Comparison of ENCODE assay signal across 12 mouse cellular contexts in genomic region chr8:72162821-72163220, GRCm38 (mm10). TPM values are rescaled to one million over a fixed set of nuclear protein-coding genes. Genes with fewer than 3 reads are reported as not detected.
DNase-seq lines count a peak whose midpoint lies in the region; ATAC-seq and TF ChIP-seq lines count a peak whose summit lies in the region.
"Had no signal": no experiment of that assay in that cellular context is flagged by ENCODE, and none has a peak within 500 bp of the region (broad histone marks: within the 10 kb centered on the region; RNA-seq: fewer than 3 reads in every experiment).

No protein-coding gene starts in this region.

- H3K36me3 ChIP-seq in forebrain, embryonic 13.5 days (ENCODE audit: poor library complexity, severe bottlenecking) = peaks cover 22% of the 10 kb centered on the region
- peaks cover 11% of the 10 kb centered on the region for H3K36me3 ChIP-seq in forebrain, postnatal 0 days (ENCODE audit: insufficient read depth)
- peaks cover 9% of the 10 kb centered on the region for H3K36me3 ChIP-seq in midbrain, embryonic 13.5 days
- no peaks in the 10 kb centered on the region for H3K36me3 ChIP-seq in midbrain, embryonic 11.5 days (ENCODE audit: control insufficient read depth, insufficient read depth, low read length)
- no peaks in the 10 kb centered on the region; the same call in 1 of the 2 replicates for H3K36me3 ChIP-seq in liver, embryonic 16.5 days (ENCODE audit: control insufficient read depth, insufficient read depth)

- H3K9me3 ChIP-seq in forebrain, embryonic 13.5 days (replicated peaks) = no peaks in the 10 kb centered on the region
- no peaks in the 10 kb centered on the region for H3K9me3 ChIP-seq in forebrain, postnatal 0 days (ENCODE audit: low read length)
- no peaks in the 10 kb centered on the region for H3K9me3 ChIP-seq in midbrain, embryonic 13.5 days
- no peaks in the 10 kb centered on the region for H3K9me3 ChIP-seq in midbrain, embryonic 11.5 days (ENCODE audit: control insufficient read depth, low read length)
- no peaks in the 10 kb centered on the region for H3K9me3 ChIP-seq in liver, embryonic 16.5 days (replicated peaks; ENCODE audit: control insufficient read depth, low read length)

- H3K4me1 ChIP-seq in forebrain, embryonic 13.5 days = peaks cover 27% of the 10 kb centered on the region
- peaks cover 11% of the 10 kb centered on the region for H3K4me1 ChIP-seq in forebrain, postnatal 0 days (ENCODE audit: insufficient read depth)
- H3K4me1 ChIP-seq in midbrain, embryonic 13.5 days (replicated peaks) = peaks cover 24% of the 10 kb centered on the region
- H3K4me1 ChIP-seq in midbrain, embryonic 11.5 days (ENCODE audit: control insufficient read depth, insufficient read depth, low read length) = peaks cover 11% of the 10 kb centered on the region
- H3K4me1 ChIP-seq in liver, embryonic 16.5 days (ENCODE audit: control insufficient read depth, low read depth, low read length) = peaks cover 27% of the 10 kb centered on the region

- no peaks in the 10 kb centered on the region for H3K27me3 ChIP-seq in forebrain, embryonic 13.5 days
- no peaks in the 10 kb centered on the region for H3K27me3 ChIP-seq in forebrain, postnatal 0 days (ENCODE audit: insufficient read depth, low read length)
- no peaks in the 10 kb centered on the region for H3K27me3 ChIP-seq in midbrain, embryonic 13.5 days
- no peaks in the 10 kb centered on the region for H3K27me3 ChIP-seq in midbrain, embryonic 11.5 days (ENCODE audit: control insufficient read depth, insufficient read depth, low read length)
- no peaks in the 10 kb centered on the region for H3K27me3 ChIP-seq in liver, embryonic 16.5 days (ENCODE audit: control insufficient read depth, insufficient read depth, low read depth, low read length)

- ATAC-seq in forebrain, embryonic 13.5 days = no peak
- ATAC-seq in forebrain, postnatal 0 days = no peak
- ATAC-seq in midbrain, embryonic 13.5 days = no peak
- ATAC-seq in midbrain, embryonic 11.5 days (ENCODE audit: low FRiP score) = no peak
- ATAC-seq in liver, embryonic 16.5 days (ENCODE audit: low read depth) = no peak
- ATAC-seq in erythroid progenitor cell, adult 5-6 weeks (replicated peaks; ENCODE audit: low FRiP score, poor library complexity, severe bottlenecking) = no peak
- ATAC-seq: inflammation-experienced regulatory T-cells, adult 6 months had no signal

- peak overlapping the region; percentile 93 for H3K4me2 ChIP-seq in forebrain, embryonic 13.5 days
- H3K4me2 ChIP-seq in forebrain, postnatal 0 days (ENCODE audit: low read depth) = no peak overlapping the region
- peak overlapping the region; percentile 83 for H3K4me2 ChIP-seq in midbrain, embryonic 13.5 days (replicated peaks)
- no peak overlapping the region for H3K4me2 ChIP-seq in midbrain, embryonic 11.5 days
- peak overlapping the region; percentile 70; the same call in 1 of the 2 replicates for H3K4me2 ChIP-seq in liver, embryonic 16.5 days (ENCODE audit: low read depth, low read length)

- H3K27ac ChIP-seq in forebrain, embryonic 13.5 days = no peak overlapping the region
- no peak overlapping the region for H3K27ac ChIP-seq in forebrain, postnatal 0 days (ENCODE audit: low read depth, low read length)
- H3K27ac ChIP-seq in midbrain, embryonic 13.5 days = no peak overlapping the region
- no peak overlapping the region for H3K27ac ChIP-seq in midbrain, embryonic 11.5 days (ENCODE audit: low read depth, low read length)
- H3K27ac ChIP-seq in liver, embryonic 16.5 days (ENCODE audit: low read length) = no peak overlapping the region

- no peak overlapping the region; the same call in 1 of the 2 replicates for H3K9ac ChIP-seq in forebrain, embryonic 13.5 days
- no peak overlapping the region for H3K9ac ChIP-seq in forebrain, postnatal 0 days
- no peak overlapping the region for H3K9ac ChIP-seq in midbrain, embryonic 13.5 days (replicated peaks)
- no peak overlapping the region for H3K9ac ChIP-seq in midbrain, embryonic 11.5 days (ENCODE audit: low read length)
- H3K9ac ChIP-seq in liver, embryonic 16.5 days (ENCODE audit: low read depth, low read length) = no peak overlapping the region

- no peak for DNase-seq in forebrain, postnatal 0 days
- DNase-seq in midbrain, embryonic 11.5 days (ENCODE audit: low spot score, missing footprints) = no peak
- DNase-seq in thymus, postnatal 25 days = peak; percentile 31
- DNase-seq in layer of hippocampus, adult 9-10 months (ENCODE audit: low spot score) = no peak
- DNase-seq: B cell, adult 2 months; gastrocnemius, postnatal 36 days had no signal

- H3K4me3 ChIP-seq in forebrain, embryonic 13.5 days = 0 out of 2 replicates have a peak overlapping the region, but pooled peaks have one; percentile 84
- H3K4me3 ChIP-seq in forebrain, postnatal 0 days (ENCODE audit: low read depth, low read length) = no peak overlapping the region
- H3K4me3 ChIP-seq in midbrain, embryonic 13.5 days (replicated peaks) = peak overlapping the region; percentile 74; the same call in 1 of the 2 replicates
- H3K4me3 ChIP-seq in midbrain, embryonic 11.5 days (ENCODE audit: low read depth, low read length) = no peak overlapping the region
- H3K4me3 ChIP-seq in liver, embryonic 16.5 days (ENCODE audit: low read depth, low read length) = peak overlapping the region; percentile 93

- TF ChIP-seq CTCF in forebrain, postnatal 0 days (IDR thresholded peaks at IDR 0.05; ENCODE audit: low read depth) = no peak

RNA-seq across cellular contexts. Expression of gene Rab8a, which starts 1.8 kb away (rescaled TPM):
- 115 and 119 TPM in 2 replicates for polyA plus RNA-seq in forebrain, embryonic 13.5 days (2015; fragmentation: Nextera tagmentation; extraction: Ambion mirVana)
- 35.7 and 39.1 TPM in 2 replicates for total RNA-seq in forebrain, postnatal 0 days (2014; rRNA removed)
- polyA plus RNA-seq in forebrain, postnatal 0 days (2015; fragmentation: Nextera tagmentation; extraction: Ambion mirVana) = 74.2 and 85.0 TPM in 2 replicates
- polyA plus RNA-seq in midbrain, embryonic 13.5 days (2015; fragmentation: Nextera tagmentation; extraction: Ambion mirVana) = 104 and 107 TPM in 2 replicates
- 103 and 107 TPM in 2 replicates for polyA plus RNA-seq in midbrain, embryonic 11.5 days (2014; fragmentation: Nextera tagmentation; extraction: Ambion mirVana)
- 68.0 and 71.6 TPM in 2 replicates for polyA plus RNA-seq in liver, embryonic 16.5 days (2015; fragmentation: Nextera tagmentation; extraction: Ambion mirVana)
- total RNA-seq in erythroid progenitor cell, adult 5-6 weeks (2015; ENCODE audit: low replicate concordance) = 47.8 and 47.9 TPM in 2 replicates
- 130 and 194 TPM in 2 replicates for total RNA-seq in erythroid progenitor cell, adult 5-6 weeks (2017; ENCODE audit: low replicate concordance)

RNA-seq across cellular contexts. Expression of gene Hsh2d, which starts 26.6 kb away (rescaled TPM):
- not detected in 2 replicates for polyA plus RNA-seq in forebrain, embryonic 13.5 days (2015; fragmentation: Nextera tagmentation; extraction: Ambion mirVana)
- not detected in 2 replicates for total RNA-seq in forebrain, postnatal 0 days (2014; rRNA removed)
- not detected in 2 replicates for polyA plus RNA-seq in forebrain, postnatal 0 days (2015; fragmentation: Nextera tagmentation; extraction: Ambion mirVana)
- 0.13 TPM in 1 of 2 replicates, not detected in the other for polyA plus RNA-seq in midbrain, embryonic 13.5 days (2015; fragmentation: Nextera tagmentation; extraction: Ambion mirVana)
- polyA plus RNA-seq in midbrain, embryonic 11.5 days (2014; fragmentation: Nextera tagmentation; extraction: Ambion mirVana) = not detected in 2 replicates
- polyA plus RNA-seq in liver, embryonic 16.5 days (2015; fragmentation: Nextera tagmentation; extraction: Ambion mirVana) = 0.22 and 0.30 TPM in 2 replicates
- total RNA-seq in erythroid progenitor cell, adult 5-6 weeks (2015; ENCODE audit: low replicate concordance) = 1.4 and 4.6 TPM in 2 replicates
- total RNA-seq in erythroid progenitor cell, adult 5-6 weeks (2017; ENCODE audit: low replicate concordance) = 0.64 TPM in 1 of 2 replicates, not detected in the other
- total RNA-seq: gastrocnemius, postnatal 36 days had no signal

RNA-seq across cellular contexts. Expression of gene Tpm4, which starts 28.0 kb away (rescaled TPM):
- polyA plus RNA-seq in forebrain, embryonic 13.5 days (2015; fragmentation: Nextera tagmentation; extraction: Ambion mirVana) = 308 and 315 TPM in 2 replicates
- 139 and 141 TPM in 2 replicates for total RNA-seq in forebrain, postnatal 0 days (2014; rRNA removed)
- polyA plus RNA-seq in forebrain, postnatal 0 days (2015; fragmentation: Nextera tagmentation; extraction: Ambion mirVana) = 118 and 120 TPM in 2 replicates
- 239 and 247 TPM in 2 replicates for polyA plus RNA-seq in midbrain, embryonic 13.5 days (2015; fragmentation: Nextera tagmentation; extraction: Ambion mirVana)
- polyA plus RNA-seq in midbrain, embryonic 11.5 days (2014; fragmentation: Nextera tagmentation; extraction: Ambion mirVana) = 548 and 589 TPM in 2 replicates
- polyA plus RNA-seq in liver, embryonic 16.5 days (2015; fragmentation: Nextera tagmentation; extraction: Ambion mirVana) = 77.7 and 84.6 TPM in 2 replicates
- total RNA-seq in erythroid progenitor cell, adult 5-6 weeks (2015; ENCODE audit: low replicate concordance) = 19.3 and 26.3 TPM in 2 replicates
- 20.3 and 23.4 TPM in 2 replicates for total RNA-seq in erythroid progenitor cell, adult 5-6 weeks (2017; ENCODE audit: low replicate concordance)

RNA-seq across cellular contexts. Expression of gene Cib3, which starts 49.8 kb away (rescaled TPM):
- not detected in 2 replicates for polyA plus RNA-seq in forebrain, embryonic 13.5 days (2015; fragmentation: Nextera tagmentation; extraction: Ambion mirVana)
- 0.10 TPM in 1 of 2 replicates, not detected in the other for total RNA-seq in forebrain, postnatal 0 days (2014; rRNA removed)
- not detected in 2 replicates for polyA plus RNA-seq in forebrain, postnatal 0 days (2015; fragmentation: Nextera tagmentation; extraction: Ambion mirVana)
- polyA plus RNA-seq in midbrain, embryonic 13.5 days (2015; fragmentation: Nextera tagmentation; extraction: Ambion mirVana) = not detected in 2 replicates
- not detected in 2 replicates for polyA plus RNA-seq in midbrain, embryonic 11.5 days (2014; fragmentation: Nextera tagmentation; extraction: Ambion mirVana)
- polyA plus RNA-seq in liver, embryonic 16.5 days (2015; fragmentation: Nextera tagmentation; extraction: Ambion mirVana) = not detected in 2 replicates
- not detected in 2 replicates for total RNA-seq in erythroid progenitor cell, adult 5-6 weeks (2015; ENCODE audit: low replicate concordance)
- total RNA-seq in erythroid progenitor cell, adult 5-6 weeks (2017; ENCODE audit: low replicate concordance) = 0.77 TPM in 1 of 2 replicates, not detected in the other
- total RNA-seq: common myeloid progenitor, adult 5-6 weeks; gastrocnemius, postnatal 36 days had no signal

RNA-seq across cellular contexts. Expression of gene Gm11034, which starts 50.6 kb away (rescaled TPM):
- polyA plus RNA-seq in forebrain, embryonic 13.5 days (2015; fragmentation: Nextera tagmentation; extraction: Ambion mirVana) = not detected in 2 replicates
- total RNA-seq in forebrain, postnatal 0 days (2014; rRNA removed) = not detected in 2 replicates
- polyA plus RNA-seq in forebrain, postnatal 0 days (2015; fragmentation: Nextera tagmentation; extraction: Ambion mirVana) = not detected in 2 replicates
- not detected in 2 replicates for polyA plus RNA-seq in midbrain, embryonic 13.5 days (2015; fragmentation: Nextera tagmentation; extraction: Ambion mirVana)
- not detected in 2 replicates for polyA plus RNA-seq in midbrain, embryonic 11.5 days (2014; fragmentation: Nextera tagmentation; extraction: Ambion mirVana)
- not detected in 2 replicates for polyA plus RNA-seq in liver, embryonic 16.5 days (2015; fragmentation: Nextera tagmentation; extraction: Ambion mirVana)
- total RNA-seq in erythroid progenitor cell, adult 5-6 weeks (2015; ENCODE audit: low replicate concordance) = not detected in 2 replicates
- total RNA-seq in erythroid progenitor cell, adult 5-6 weeks (2017; ENCODE audit: low replicate concordance) = not detected in 2 replicates
- total RNA-seq: common myeloid progenitor, adult 5-6 weeks; gastrocnemius, postnatal 36 days had no signal
- polyA plus RNA-seq: inflammation-experienced regulatory T-cells, adult 6 months had no signal

Comparison
In these comparisons a context has a peak if more than half of its experiments do, and no peak if none do; other contexts are left out.
1. H3K4me2 ChIP-seq: peak in forebrain, embryonic 13.5 days (single experiment), midbrain, embryonic 13.5 days (single experiment) and liver, embryonic 16.5 days (single experiment); none in forebrain, postnatal 0 days (single experiment) and midbrain, embryonic 11.5 days (single experiment).
2. H3K4me3 ChIP-seq: peak in forebrain, embryonic 13.5 days (single experiment), midbrain, embryonic 13.5 days (single experiment) and liver, embryonic 16.5 days (single experiment); none in forebrain, postnatal 0 days (single experiment) and midbrain, embryonic 11.5 days (single experiment).